Mouse (Mus musculus): ENCODE results near the gene Cd86. TPM values are rescaled to one million over a fixed set of nuclear protein-coding genes. Genes with fewer than 3 reads are reported as not detected.

The Cd86 gene
- polyA plus RNA-seq, 1 experiment from 2014 or later, result 0.56 TPM

GRCm38 (mm10) chr16:36681829-36682228 is 15.9 kb upstream of the Cd86 start:
- Histone ChIP-seq H3K27me3 (ENCODE audit: poor library complexity, severe bottlenecking) (no peaks in the 10 kb centered on the region), H3K9me3 (no peaks in the 10 kb centered on the region), H3K27ac (no peak overlapping the region), H3K36me3 (replicated peaks) (no peaks in the 10 kb centered on the region), H3K4me3 (no peak overlapping the region), H3K4me1 (no peaks in the 10 kb centered on the region)
- DNase-seq (ENCODE audit: extremely low spot score, low spot score), result no peak
- 95% methylated on average over 3 of the region's 3 CpGs for WGBS

- Histone ChIP-seq H3K27me3 (ENCODE audit: poor library complexity, severe bottlenecking) (no peaks in the 10 kb centered on the region), H3K36me3 (replicated peaks) (no peaks in the 10 kb centered on the region), H3K27ac (no peak overlapping the region), H3K4me1 (no peaks in the 10 kb centered on the region), H3K4me3 (no peak overlapping the region), H3K9me3 (no peaks in the 10 kb centered on the region)
- no peak for DNase-seq (ENCODE audit: extremely low spot score, low spot score)
- WGBS, result 93% methylated on average over 2 of the region's 2 CpGs
Observed at GRCm38 (mm10) chr16:36675902-36676301, 10.0 kb upstream of the Cd86 start.

GRCm38 (mm10) chr16:36675304-36675703 is 9.4 kb upstream of the Cd86 start:
- 59% methylated on average over 2 of the region's 2 CpGs for WGBS
- Histone ChIP-seq H3K9me3 (no peaks in the 10 kb centered on the region), H3K4me1 (no peaks in the 10 kb centered on the region), H3K27me3 (ENCODE audit: poor library complexity, severe bottlenecking) (no peaks in the 10 kb centered on the region), H3K27ac (no peak overlapping the region), H3K4me3 (no peak overlapping the region), H3K36me3 (replicated peaks) (no peaks in the 10 kb centered on the region)
- DNase-seq (ENCODE audit: extremely low spot score, low spot score), result no peak

GRCm38 (mm10) chr16:36674457-36675204 is 8.8 kb upstream of the Cd86 start:
- 75% methylated on average over 7 of the region's 7 CpGs for WGBS
- Histone ChIP-seq H3K36me3 (replicated peaks) (no peaks in the 10 kb centered on the region), H3K9me3 (no peaks in the 10 kb centered on the region), H3K27me3 (ENCODE audit: poor library complexity, severe bottlenecking) (no peaks in the 10 kb centered on the region), H3K4me3 (no peak overlapping the region), H3K4me1 (peaks cover under 1% of the 10 kb centered on the region; the same call in 1 of the 2 replicates), H3K27ac (no peak overlapping the region)
- DNase-seq (ENCODE audit: extremely low spot score, low spot score), result no peak

- H3K9me3 ChIP-seq, result no peaks in the 10 kb centered on the region
- H3K27ac ChIP-seq, result no peak overlapping the region
- H3K36me3 ChIP-seq (replicated peaks), result no peaks in the 10 kb centered on the region
- H3K4me1 ChIP-seq, result peaks cover 4% of the 10 kb centered on the region; the same call in 1 of the 2 replicates
- DNase-seq (ENCODE audit: extremely low spot score, low spot score), result no peak
- no peak overlapping the region for H3K4me3 ChIP-seq
- WGBS, result 88% methylated on average over 4 of the region's 4 CpGs
- H3K27me3 ChIP-seq (ENCODE audit: poor library complexity, severe bottlenecking), result no peaks in the 10 kb centered on the region
Observed at GRCm38 (mm10) chr16:36673196-36673595, 7.3 kb upstream of the Cd86 start.

- no peak for DNase-seq (ENCODE audit: extremely low spot score, low spot score)
- Histone ChIP-seq H3K36me3 (replicated peaks) (no peaks in the 10 kb centered on the region), H3K9me3 (no peaks in the 10 kb centered on the region), H3K27me3 (ENCODE audit: poor library complexity, severe bottlenecking) (no peaks in the 10 kb centered on the region), H3K4me1 (peaks cover 4% of the 10 kb centered on the region; the same call in 1 of the 2 replicates), H3K27ac (no peak overlapping the region), H3K4me3 (no peak overlapping the region)
- WGBS, result 87% methylated on average over 3 of the region's 3 CpGs
Observed at GRCm38 (mm10) chr16:36670590-36670989, 4.7 kb upstream of the Cd86 start.

GRCm38 (mm10) chr16:36666448-36667017 is 652 bp upstream of the Cd86 start:
- Histone ChIP-seq H3K4me3 (no peak overlapping the region), H3K27ac (no peak overlapping the region), H3K27me3 (ENCODE audit: poor library complexity, severe bottlenecking) (no peaks in the 10 kb centered on the region), H3K9me3 (no peaks in the 10 kb centered on the region), H3K4me1 (peaks cover 4% of the 10 kb centered on the region; the same call in 1 of the 2 replicates), H3K36me3 (replicated peaks) (no peaks in the 10 kb centered on the region)
- WGBS, result 93% methylated on average over 10 of the region's 10 CpGs
- no peak for DNase-seq (ENCODE audit: extremely low spot score, low spot score)

GRCm38 (mm10) chr16:36663484-36663883 is 2.4 kb downstream of the Cd86 start:
- no peak overlapping the region for H3K4me3 ChIP-seq
- WGBS, result 94% methylated on average over 5 of the region's 5 CpGs
- H3K27ac ChIP-seq, result no peak overlapping the region
- DNase-seq (ENCODE audit: extremely low spot score, low spot score), result no peak
- no peaks in the 10 kb centered on the region for H3K27me3 ChIP-seq (ENCODE audit: poor library complexity, severe bottlenecking)
- peaks cover 2% of the 10 kb centered on the region; the same call in 1 of the 2 replicates for H3K9me3 ChIP-seq
- no peaks in the 10 kb centered on the region for H3K36me3 ChIP-seq (replicated peaks)
- no peaks in the 10 kb centered on the region for H3K4me1 ChIP-seq

- WGBS, result 90% methylated on average over 10 of the region's 10 CpGs
- DNase-seq (ENCODE audit: extremely low spot score, low spot score), result no peak
- no peak overlapping the region for H3K27ac ChIP-seq
- H3K4me3 ChIP-seq, result no peak overlapping the region
- no peaks in the 10 kb centered on the region for H3K36me3 ChIP-seq (replicated peaks)
- no peaks in the 10 kb centered on the region for H3K27me3 ChIP-seq (ENCODE audit: poor library complexity, severe bottlenecking)
- no peaks in the 10 kb centered on the region for H3K4me1 ChIP-seq
- peaks cover 12% of the 10 kb centered on the region; the same call in 1 of the 2 replicates for H3K9me3 ChIP-seq
Observed at GRCm38 (mm10) chr16:36661330-36661729, 4.6 kb downstream of the Cd86 start.

- Histone ChIP-seq H3K27me3 (ENCODE audit: poor library complexity, severe bottlenecking) (no peaks in the 10 kb centered on the region), H3K36me3 (replicated peaks) (no peaks in the 10 kb centered on the region), H3K9me3 (peaks cover 12% of the 10 kb centered on the region; the same call in 1 of the 2 replicates), H3K27ac (no peak overlapping the region), H3K4me1 (no peaks in the 10 kb centered on the region), H3K4me3 (no peak overlapping the region)
- WGBS, result 89% methylated on average over 4 of the region's 4 CpGs
- DNase-seq (ENCODE audit: extremely low spot score, low spot score), result no peak
Observed at GRCm38 (mm10) chr16:36655910-36656309, 10.0 kb downstream of the Cd86 start.

GRCm38 (mm10) chr16:36655199-36655598 is 10.7 kb downstream of the Cd86 start:
- 91% methylated on average over 1 of the region's 1 CpGs for WGBS
- DNase-seq (ENCODE audit: extremely low spot score, low spot score), result no peak
- H3K9me3 ChIP-seq, result peaks cover 12% of the 10 kb centered on the region; the same call in 1 of the 2 replicates
- H3K36me3 ChIP-seq (replicated peaks), result no peaks in the 10 kb centered on the region
- H3K27me3 ChIP-seq (ENCODE audit: poor library complexity, severe bottlenecking), result no peaks in the 10 kb centered on the region
- no peaks in the 10 kb centered on the region for H3K4me1 ChIP-seq
- H3K27ac ChIP-seq, result no peak overlapping the region
- no peak overlapping the region for H3K4me3 ChIP-seq

GRCm38 (mm10) chr16:36651174-36651766 is 14.6 kb downstream of the Cd86 start:
- Histone ChIP-seq H3K36me3 (replicated peaks) (no peaks in the 10 kb centered on the region), H3K27me3 (ENCODE audit: poor library complexity, severe bottlenecking) (no peaks in the 10 kb centered on the region), H3K4me3 (no peak overlapping the region), H3K9me3 (no peaks in the 10 kb centered on the region), H3K4me1 (peaks cover 4% of the 10 kb centered on the region; the same call in 1 of the 2 replicates), H3K27ac (no peak overlapping the region)
- no peak for DNase-seq (ENCODE audit: extremely low spot score, low spot score)
- WGBS, result 71% methylated on average over 6 of the region's 6 CpGs

GRCm38 (mm10) chr16:36650511-36650910 is 15.4 kb downstream of the Cd86 start:
- no peaks in the 10 kb centered on the region for H3K9me3 ChIP-seq
- no peak for DNase-seq (ENCODE audit: extremely low spot score, low spot score)
- H3K36me3 ChIP-seq (replicated peaks), result no peaks in the 10 kb centered on the region
- peaks cover 4% of the 10 kb centered on the region; the same call in 1 of the 2 replicates for H3K4me1 ChIP-seq
- no peaks in the 10 kb centered on the region for H3K27me3 ChIP-seq (ENCODE audit: poor library complexity, severe bottlenecking)
- no peak overlapping the region for H3K27ac ChIP-seq
- WGBS, result 92% methylated on average over 4 of the region's 4 CpGs
- no peak overlapping the region for H3K4me3 ChIP-seq

All from forebrain, embryonic 10.5 days (tissue).